Mouse (Mus musculus): ENCODE measurements around the gene Ak5. TPM values are rescaled to one million over a fixed set of nuclear protein-coding genes. Genes with fewer than 3 reads are reported as not detected.

Ak5 gene
- polyA plus RNA-seq (2014; fragmentation: Illumina TruSeq; extraction: RNeasy Lipid Tissue Mini Kit (QIAGEN cat#74804); ENCODE audit: low read depth, low replicate concordance): 3.3 TPM

DNA sequence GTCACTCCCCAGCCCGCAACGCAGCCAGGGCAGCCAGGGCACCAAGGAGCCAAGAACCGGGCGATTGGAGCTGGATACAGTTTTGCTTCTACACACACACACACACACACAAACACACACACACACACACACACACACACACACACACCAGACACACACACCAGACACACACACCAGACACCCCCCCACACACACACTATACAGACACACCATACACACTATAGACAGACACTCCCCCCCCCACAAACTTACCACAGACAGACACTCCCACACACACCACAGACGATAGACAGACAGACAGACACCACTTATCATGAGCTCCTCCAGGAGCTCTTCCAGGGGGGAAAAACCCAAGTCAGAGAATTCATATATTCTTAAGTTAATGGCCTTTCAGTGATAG, at the start of gene Ak5:
Ak5 (minus strand) TSS at position 122 of the 400 bp plus-strand sequence.

GRCm38 (mm10) chr3:152713991-152714902, 46.1 kb upstream of the Ak5 start, which contains the start of gene Pigk:
TSS of gene Pigk (plus strand) at chr3:152714100.

Other genes with a start within 250 kb of the Ak5 start
- 52.9 TPM for gene Pigk, start 45.7 kb upstream of the Ak5 start, polyA plus RNA-seq (2014; fragmentation: Illumina TruSeq; extraction: RNeasy Lipid Tissue Mini Kit (QIAGEN cat#74804); ENCODE audit: low read depth, low replicate concordance)